Mouse (Mus musculus) ovary, adult 10 weeks (tissue): ENCODE results near the gene Hmgcs2. TPM values are rescaled to one million over a fixed set of nuclear protein-coding genes. Genes with fewer than 3 reads are reported as not detected.

Source experiments
- polyA plus RNA-seq: library from polyadenylated mRNA; stranded (reverse); fragments of 350-450 nt; fragmentation: Illumina TruSeq; extraction: RNeasy Lipid Tissue Mini Kit (QIAGEN cat#74804); gene quantifications from one replicate; pipeline ENCODE4 v1.2.3, GENCODE M21; 2014

Gene Hmgcs2
- 190 TPM for polyA plus RNA-seq

GRCm38 (mm10) chr3:98280204-98280932 is at the start of gene Hmgcs2:
Gene Hmgcs2 (plus strand): TSS chr3:98280435.

GRCm38 (mm10) chr3:98339706-98340109 is 59.5 kb downstream of the Hmgcs2 start, which contains the start of gene Phgdh:
Gene Phgdh (minus strand): TSS chr3:98339990.

Other genes with a start within 250 kb of the Hmgcs2 start
- not detected for gene Adam30, start 119.8 kb upstream of the Hmgcs2 start, polyA plus RNA-seq
- gene Reg4, start 58.3 kb upstream of the Hmgcs2 start, polyA plus RNA-seq = not detected
- gene Phgdh, start 59.6 kb downstream of the Hmgcs2 start, polyA plus RNA-seq = 2.3 TPM
- 9.7 TPM for gene Zfp697, start 102.0 kb downstream of the Hmgcs2 start, polyA plus RNA-seq
- gene Gm4450, start 176.7 kb downstream of the Hmgcs2 start, polyA plus RNA-seq = not detected
- not detected for gene Hsd3b4, start 230.1 kb downstream of the Hmgcs2 start, polyA plus RNA-seq